Mouse (Mus musculus) ES-E14 (cell line): ENCODE results near the gene Mea1.

Experiments used
- CHD2 ChIP-seq: IDR thresholded peaks from 2 replicates; pipeline ENCODE4 v1.6.1; 2014; ENCODE audit warnings: mild to moderate bottlenecking, low read depth, low read length, inconsistent platforms
- HCFC1 ChIP-seq: IDR thresholded peaks from 2 replicates; pipeline ENCODE4 v1.6.1; 2012; ENCODE audit warnings: low read length, inconsistent platforms, borderline replicate concordance; ENCODE audit not compliant: insufficient read depth
- MAFK ChIP-seq: IDR thresholded peaks from 2 replicates; pipeline ENCODE4 v1.6.1; 2014; ENCODE audit warnings: mild to moderate bottlenecking, low read depth, low read length, inconsistent platforms; ENCODE audit not compliant: insufficient read depth
- ZC3H11A ChIP-seq: IDR thresholded peaks from 2 replicates; pipeline ENCODE4 v1.6.1; 2012; ENCODE audit warnings: low read depth, mild to moderate bottlenecking, inconsistent platforms, low read length, borderline replicate concordance
- ZNF384 ChIP-seq: IDR thresholded peaks from 2 replicates; pipeline ENCODE4 v1.6.1; 2012; ENCODE audit warnings: low read depth, low read length, inconsistent platforms

GRCm38 (mm10) chr17:46651755-46652547 lies 26.6 kb upstream of the Mea1 start:
- TF ChIP-seq CHD2 (no peak), ZNF384 (no peak), ZC3H11A (no peak), MAFK (no peak), HCFC1 (no peak)
